Mouse (Mus musculus): ENCODE measurements at regions not wholly inside any gene's neighbourhood (a gene's known extent, or its start where the extent isn't known, plus 50 kb on each side); places are given as distances from the start of the nearest gene placed in this dataset.

- no peak for TF ChIP-seq CTCF (IDR thresholded peaks at IDR 0.05; ENCODE audit: borderline replicate concordance, extremely low read depth, insufficient read depth, insufficient read length)
- no peak for TF ChIP-seq POLR2A (IDR thresholded peaks at IDR 0.05; ENCODE audit: borderline replicate concordance, extremely low read depth, insufficient read depth, insufficient read length, poor library complexity, severe bottlenecking)
Measured at GRCm38 (mm10) chr12:50112081-50112491, 536.8 kb downstream of the Prkd1 start.

Data from brain, embryonic 14.5 days (tissue).